Mouse (Mus musculus): ENCODE data around the gene 6430571L13Rik. TPM values are rescaled to one million over a fixed set of nuclear protein-coding genes. Genes with fewer than 3 reads are reported as not detected.

Gene 6430571L13Rik
- polyA plus RNA-seq, 1 experiment from 2014 or later, result 0.09 TPM

GRCm38 (mm10) chr9:107307099-107307872 is 33.1 kb upstream of the 6430571L13Rik start:
- 33% methylated on average over 11 of the region's 11 CpGs for WGBS (ENCODE audit: insufficient replicate concordance)
- Histone ChIP-seq H3K9ac (peak overlapping the region; percentile 64), H3K27ac (peak overlapping the region; percentile 78), H3K4me3 (replicated peaks) (peak overlapping the region; percentile 14; the same call in 1 of the 2 replicates), H3K4me1 (replicated peaks) (peaks cover 87% of the 10 kb centered on the region), H3K27me3 (no peaks in the 10 kb centered on the region), H3K9me3 (replicated peaks) (no peaks in the 10 kb centered on the region), H3K36me3 (peaks cover 6% of the 10 kb centered on the region), H3K4me2 (peak overlapping the region; percentile 55)
- DNase-seq (peak; percentile 51), ATAC-seq (ENCODE audit: low read depth) (peak; percentile 89)

GRCm38 (mm10) chr9:107307886-107308285 is 32.5 kb upstream of the 6430571L13Rik start:
- H3K27me3 ChIP-seq, result no peaks in the 10 kb centered on the region
- H3K9me3 ChIP-seq (replicated peaks), result no peaks in the 10 kb centered on the region
- WGBS (ENCODE audit: insufficient replicate concordance), result 29% methylated on average over 12 of the region's 12 CpGs
- H3K9ac ChIP-seq, result peak overlapping the region; percentile 64
- peak overlapping the region; percentile 55 for H3K4me2 ChIP-seq
- H3K4me1 ChIP-seq (replicated peaks), result peaks cover 87% of the 10 kb centered on the region
- ATAC-seq (ENCODE audit: low read depth) (peak; percentile 22), DNase-seq (no peak)
- peak overlapping the region; percentile 14; the same call in 1 of the 2 replicates for H3K4me3 ChIP-seq (replicated peaks)
- H3K27ac ChIP-seq, result peak overlapping the region; percentile 78
- 0 out of 2 replicates have a peak, but pooled peaks cover 4% of the 10 kb centered on the region for H3K36me3 ChIP-seq

- Histone ChIP-seq H3K36me3 (0 out of 2 replicates have a peak, but pooled peaks cover 3% of the 10 kb centered on the region), H3K4me1 (replicated peaks) (peaks cover 87% of the 10 kb centered on the region), H3K4me3 (replicated peaks) (no peak overlapping the region), H3K9ac (peak overlapping the region; percentile 64), H3K27ac (0 out of 2 replicates have a peak overlapping the region, but pooled peaks have one; percentile 78), H3K9me3 (replicated peaks) (no peaks in the 10 kb centered on the region), H3K4me2 (peak overlapping the region; percentile 55), H3K27me3 (no peaks in the 10 kb centered on the region)
- DNase-seq, result no peak
- 81% methylated on average over 9 of the region's 9 CpGs for WGBS (ENCODE audit: insufficient replicate concordance)
- ATAC-seq (ENCODE audit: low read depth), result no peak
These were observed 31.9 kb upstream of the 6430571L13Rik start for GRCm38 (mm10) chr9:107308346-107309000.

GRCm38 (mm10) chr9:107309171-107309570 is 31.2 kb upstream of the 6430571L13Rik start:
- 81% methylated on average over 9 of the region's 9 CpGs for WGBS (ENCODE audit: insufficient replicate concordance)
- ATAC-seq (ENCODE audit: low read depth) (no peak), DNase-seq (no peak)
- Histone ChIP-seq H3K36me3 (no peaks in the 10 kb centered on the region), H3K4me2 (no peak overlapping the region), H3K9ac (no peak overlapping the region), H3K9me3 (replicated peaks) (no peaks in the 10 kb centered on the region), H3K4me1 (replicated peaks) (peaks cover 87% of the 10 kb centered on the region), H3K27ac (no peak overlapping the region), H3K4me3 (replicated peaks) (no peak overlapping the region), H3K27me3 (no peaks in the 10 kb centered on the region)

GRCm38 (mm10) chr9:107309600-107309999 is 30.8 kb upstream of the 6430571L13Rik start:
- H3K4me2 ChIP-seq, result no peak overlapping the region
- no peak overlapping the region for H3K4me3 ChIP-seq (replicated peaks)
- no peak overlapping the region for H3K27ac ChIP-seq
- DNase-seq (no peak), ATAC-seq (ENCODE audit: low read depth) (no peak)
- no peaks in the 10 kb centered on the region for H3K9me3 ChIP-seq (replicated peaks)
- H3K27me3 ChIP-seq, result no peaks in the 10 kb centered on the region
- no peak overlapping the region for H3K9ac ChIP-seq
- peaks cover 82% of the 10 kb centered on the region for H3K4me1 ChIP-seq (replicated peaks)
- H3K36me3 ChIP-seq, result no peaks in the 10 kb centered on the region
- 71% methylated on average over 5 of the region's 5 CpGs for WGBS (ENCODE audit: insufficient replicate concordance)

- peaks cover 49% of the 10 kb centered on the region for H3K4me1 ChIP-seq (replicated peaks)
- no peaks in the 10 kb centered on the region for H3K36me3 ChIP-seq
- H3K4me3 ChIP-seq (replicated peaks), result peak overlapping the region; percentile 2; the same call in 1 of the 2 replicates
- H3K27ac ChIP-seq, result peak overlapping the region; percentile 74
- 17% methylated on average over 10 of the region's 10 CpGs for WGBS (ENCODE audit: insufficient replicate concordance)
- H3K4me2 ChIP-seq, result peak overlapping the region; percentile 51
- no peaks in the 10 kb centered on the region for H3K27me3 ChIP-seq
- peak; percentile 88 for ATAC-seq (ENCODE audit: low read depth)
- peak; percentile 50 for DNase-seq
- H3K9ac ChIP-seq, result peak overlapping the region; percentile 19; the same call in 1 of the 2 replicates
- no peaks in the 10 kb centered on the region for H3K9me3 ChIP-seq (replicated peaks)
These were observed 27.4 kb upstream of the 6430571L13Rik start for GRCm38 (mm10) chr9:107312811-107313584.

- 26% methylated on average over 3 of the region's 3 CpGs for WGBS (ENCODE audit: insufficient replicate concordance)
- Histone ChIP-seq H3K4me1 (replicated peaks) (peaks cover 39% of the 10 kb centered on the region), H3K4me3 (replicated peaks) (no peak overlapping the region), H3K4me2 (no peak overlapping the region), H3K9me3 (replicated peaks) (no peaks in the 10 kb centered on the region), H3K27ac (no peak overlapping the region), H3K36me3 (no peaks in the 10 kb centered on the region), H3K9ac (no peak overlapping the region), H3K27me3 (no peaks in the 10 kb centered on the region)
- ATAC-seq (ENCODE audit: low read depth) (no peak), DNase-seq (no peak)
These were observed 26.5 kb upstream of the 6430571L13Rik start for GRCm38 (mm10) chr9:107313926-107314325.

- no peak overlapping the region for H3K4me3 ChIP-seq (replicated peaks)
- no peak overlapping the region for H3K4me2 ChIP-seq
- H3K9ac ChIP-seq, result no peak overlapping the region
- 65% methylated on average over 2 of the region's 2 CpGs for WGBS (ENCODE audit: insufficient replicate concordance)
- H3K27ac ChIP-seq, result no peak overlapping the region
- DNase-seq (no peak), ATAC-seq (ENCODE audit: low read depth) (no peak)
- H3K36me3 ChIP-seq, result no peaks in the 10 kb centered on the region
- no peaks in the 10 kb centered on the region for H3K27me3 ChIP-seq
- no peaks in the 10 kb centered on the region for H3K9me3 ChIP-seq (replicated peaks)
- peaks cover 33% of the 10 kb centered on the region for H3K4me1 ChIP-seq (replicated peaks)
These were observed 24.6 kb upstream of the 6430571L13Rik start for GRCm38 (mm10) chr9:107315791-107316190.

GRCm38 (mm10) chr9:107322461-107323050 is 17.8 kb upstream of the 6430571L13Rik start:
- Histone ChIP-seq H3K36me3 (no peaks in the 10 kb centered on the region), H3K9me3 (replicated peaks) (no peaks in the 10 kb centered on the region), H3K9ac (no peak overlapping the region), H3K4me2 (no peak overlapping the region), H3K4me1 (replicated peaks) (peaks cover 7% of the 10 kb centered on the region; the same call in 1 of the 2 replicates), H3K27ac (no peak overlapping the region), H3K4me3 (replicated peaks) (no peak overlapping the region), H3K27me3 (no peaks in the 10 kb centered on the region; the same call in 1 of the 2 replicates)
- DNase-seq (no peak), ATAC-seq (ENCODE audit: low read depth) (no peak)
- WGBS (ENCODE audit: insufficient replicate concordance), result 75% methylated on average over 8 of the region's 8 CpGs

- Histone ChIP-seq H3K27ac (no peak overlapping the region), H3K4me3 (replicated peaks) (no peak overlapping the region), H3K4me1 (replicated peaks) (peaks cover 7% of the 10 kb centered on the region; the same call in 1 of the 2 replicates), H3K36me3 (no peaks in the 10 kb centered on the region), H3K9me3 (replicated peaks) (no peaks in the 10 kb centered on the region), H3K9ac (no peak overlapping the region), H3K27me3 (no peaks in the 10 kb centered on the region; the same call in 1 of the 2 replicates), H3K4me2 (no peak overlapping the region)
- WGBS (ENCODE audit: insufficient replicate concordance), result 36% methylated on average over 6 of the region's 6 CpGs
- no peak for DNase-seq
- ATAC-seq (ENCODE audit: low read depth), result no peak
These were observed 16.8 kb upstream of the 6430571L13Rik start for GRCm38 (mm10) chr9:107323558-107323957.

All from liver, embryonic 13.5 days (tissue).